Mouse (Mus musculus): ENCODE data around the gene Fam120b. TPM values are rescaled to one million over a fixed set of nuclear protein-coding genes. Genes with fewer than 3 reads are reported as not detected.

Gene Fam120b
- polyA plus RNA-seq, 1 experiment from 2014 or later = 32.7 TPM

DNA sequence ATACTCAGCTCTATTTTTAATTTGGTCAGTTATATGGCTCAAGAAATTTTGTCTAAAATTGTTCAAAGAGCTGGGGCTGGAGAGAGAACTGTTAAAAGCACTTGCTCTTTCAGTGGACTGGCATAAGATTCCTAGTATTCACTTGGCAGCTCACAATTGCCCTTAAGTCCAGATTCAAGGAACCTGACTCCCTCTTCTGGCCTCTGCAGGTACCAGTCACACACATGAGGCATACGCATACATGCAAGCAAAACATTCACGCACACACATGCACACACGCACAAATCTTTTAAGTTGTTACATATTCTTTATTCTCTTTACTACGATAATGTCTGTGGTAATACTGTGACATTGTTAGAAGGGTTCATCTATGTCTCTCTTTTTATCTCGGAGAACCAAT lies 12.6 kb upstream of the Fam120b start:
- no peaks in the 10 kb centered on the region for H3K36me3 ChIP-seq (ENCODE audit: control insufficient read depth, insufficient read depth, low read length)
- no peak overlapping the region for H3K4me2 ChIP-seq (ENCODE audit: low read depth, low read length, severe bottlenecking)
- no peak for ATAC-seq (replicated peaks; ENCODE audit: low FRiP score)
- no peaks in the 10 kb centered on the region for H3K9me3 ChIP-seq (ENCODE audit: control insufficient read depth, low read length)
- no peak overlapping the region for H3K27ac ChIP-seq (ENCODE audit: low read depth, low read length)
- H3K4me3 ChIP-seq (ENCODE audit: low read depth, low read length) = no peak overlapping the region
- DNase-seq (ENCODE audit: low spot score) = no peak
- H3K4me1 ChIP-seq (replicated peaks; ENCODE audit: control insufficient read depth, insufficient read depth, low read length) = peaks cover 31% of the 10 kb centered on the region
- 95% methylated on average over 5 of the region's 5 CpGs for WGBS
- H3K27me3 ChIP-seq (ENCODE audit: control insufficient read depth, insufficient read depth, low read length) = no peaks in the 10 kb centered on the region
- H3K9ac ChIP-seq (ENCODE audit: low read length) = no peak overlapping the region

DNA sequence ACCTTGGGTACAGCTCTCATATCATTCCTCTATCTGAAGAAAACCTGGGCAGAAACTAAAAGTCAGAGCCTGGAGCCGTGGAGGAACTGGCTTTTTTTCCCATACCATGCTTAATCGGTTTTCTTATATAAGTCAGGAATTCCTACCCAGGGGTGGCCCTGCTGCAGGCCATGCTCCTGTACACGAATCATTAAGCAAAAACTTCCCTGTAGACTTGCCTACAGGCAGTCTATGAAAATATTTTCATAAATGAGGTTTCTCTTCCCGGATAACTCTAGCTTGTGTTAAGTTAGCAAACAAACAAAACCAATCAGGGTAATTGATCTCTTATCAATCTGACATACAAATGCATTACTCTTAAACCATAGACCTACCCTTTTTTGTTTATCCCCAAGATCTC lies 7.1 kb upstream of the Fam120b start:
- Histone ChIP-seq H3K27ac (ENCODE audit: low read depth, low read length) (no peak overlapping the region), H3K9me3 (ENCODE audit: control insufficient read depth, low read length) (no peaks in the 10 kb centered on the region), H3K4me2 (ENCODE audit: low read depth, low read length, severe bottlenecking) (no peak overlapping the region), H3K4me1 (replicated peaks; ENCODE audit: control insufficient read depth, insufficient read depth, low read length) (no peaks in the 10 kb centered on the region), H3K9ac (ENCODE audit: low read length) (no peak overlapping the region), H3K4me3 (ENCODE audit: low read depth, low read length) (no peak overlapping the region), H3K27me3 (ENCODE audit: control insufficient read depth, insufficient read depth, low read length) (no peaks in the 10 kb centered on the region), H3K36me3 (ENCODE audit: control insufficient read depth, insufficient read depth, low read length) (no peaks in the 10 kb centered on the region)
- WGBS = 79% methylated on average over 4 of the region's 4 CpGs
- ATAC-seq (replicated peaks; ENCODE audit: low FRiP score) = no peak
- no peak for DNase-seq (ENCODE audit: low spot score)

- Histone ChIP-seq H3K36me3 (ENCODE audit: control insufficient read depth, insufficient read depth, low read length) (no peaks in the 10 kb centered on the region), H3K27ac (ENCODE audit: low read depth, low read length) (no peak overlapping the region), H3K4me3 (ENCODE audit: low read depth, low read length) (no peak overlapping the region), H3K9ac (ENCODE audit: low read length) (no peak overlapping the region), H3K4me2 (ENCODE audit: low read depth, low read length, severe bottlenecking) (no peak overlapping the region), H3K27me3 (ENCODE audit: control insufficient read depth, insufficient read depth, low read length) (no peaks in the 10 kb centered on the region), H3K4me1 (replicated peaks; ENCODE audit: control insufficient read depth, insufficient read depth, low read length) (no peaks in the 10 kb centered on the region), H3K9me3 (ENCODE audit: control insufficient read depth, low read length) (no peaks in the 10 kb centered on the region)
- DNase-seq (ENCODE audit: low spot score) (no peak), ATAC-seq (replicated peaks; ENCODE audit: low FRiP score) (no peak)
- 82% methylated on average over 8 of the region's 8 CpGs for WGBS
Observed at GRCm38 (mm10) chr17:15389356-15389755, 6.6 kb upstream of the Fam120b start.

DNA sequence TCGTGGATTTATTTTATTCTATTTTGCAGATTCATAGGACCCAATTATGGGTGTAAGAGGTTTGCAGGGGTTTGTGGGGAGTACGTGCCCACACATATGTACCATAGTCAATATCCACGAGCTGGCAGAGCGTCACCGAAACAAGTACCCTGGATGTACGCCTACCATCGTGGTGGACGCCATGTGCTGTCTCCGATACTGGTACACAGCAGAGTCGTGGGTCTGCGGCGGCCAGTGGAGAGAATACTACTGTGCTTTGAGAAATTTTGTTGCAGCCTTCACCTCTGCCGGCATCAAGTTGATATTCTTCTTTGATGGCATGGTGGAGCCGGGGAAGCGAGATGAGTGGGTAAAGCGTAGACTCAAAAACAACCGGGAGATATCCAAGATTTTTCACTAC lies 5.7 kb downstream of the Fam120b start:
- no peaks in the 10 kb centered on the region for H3K27me3 ChIP-seq (ENCODE audit: control insufficient read depth, insufficient read depth, low read length)
- DNase-seq (ENCODE audit: low spot score) (no peak), ATAC-seq (replicated peaks; ENCODE audit: low FRiP score) (no peak)
- H3K36me3 ChIP-seq (ENCODE audit: control insufficient read depth, insufficient read depth, low read length) = peaks cover 15% of the 10 kb centered on the region; the same call in 1 of the 2 replicates
- H3K9me3 ChIP-seq (ENCODE audit: control insufficient read depth, low read length) = no peaks in the 10 kb centered on the region
- no peaks in the 10 kb centered on the region for H3K4me1 ChIP-seq (replicated peaks; ENCODE audit: control insufficient read depth, insufficient read depth, low read length)
- no peak overlapping the region for H3K27ac ChIP-seq (ENCODE audit: low read depth, low read length)
- H3K4me3 ChIP-seq (ENCODE audit: low read depth, low read length) = no peak overlapping the region
- H3K4me2 ChIP-seq (ENCODE audit: low read depth, low read length, severe bottlenecking) = no peak overlapping the region
- H3K9ac ChIP-seq (ENCODE audit: low read length) = no peak overlapping the region
- WGBS = 96% methylated on average over 17 of the region's 17 CpGs

GRCm38 (mm10) chr17:15406576-15406975 lies 10.6 kb downstream of the Fam120b start:
- ATAC-seq (replicated peaks; ENCODE audit: low FRiP score) = no peak
- Histone ChIP-seq H3K36me3 (ENCODE audit: control insufficient read depth, insufficient read depth, low read length) (peaks cover 21% of the 10 kb centered on the region; the same call in 1 of the 2 replicates), H3K27ac (ENCODE audit: low read depth, low read length) (no peak overlapping the region), H3K4me2 (ENCODE audit: low read depth, low read length, severe bottlenecking) (no peak overlapping the region), H3K4me3 (ENCODE audit: low read depth, low read length) (no peak overlapping the region), H3K27me3 (ENCODE audit: control insufficient read depth, insufficient read depth, low read length) (no peaks in the 10 kb centered on the region), H3K9ac (ENCODE audit: low read length) (no peak overlapping the region), H3K4me1 (replicated peaks; ENCODE audit: control insufficient read depth, insufficient read depth, low read length) (no peaks in the 10 kb centered on the region), H3K9me3 (ENCODE audit: control insufficient read depth, low read length) (no peaks in the 10 kb centered on the region)
- DNase-seq (ENCODE audit: low spot score) = no peak
- 88% methylated on average over 2 of the region's 2 CpGs for WGBS

DNA sequence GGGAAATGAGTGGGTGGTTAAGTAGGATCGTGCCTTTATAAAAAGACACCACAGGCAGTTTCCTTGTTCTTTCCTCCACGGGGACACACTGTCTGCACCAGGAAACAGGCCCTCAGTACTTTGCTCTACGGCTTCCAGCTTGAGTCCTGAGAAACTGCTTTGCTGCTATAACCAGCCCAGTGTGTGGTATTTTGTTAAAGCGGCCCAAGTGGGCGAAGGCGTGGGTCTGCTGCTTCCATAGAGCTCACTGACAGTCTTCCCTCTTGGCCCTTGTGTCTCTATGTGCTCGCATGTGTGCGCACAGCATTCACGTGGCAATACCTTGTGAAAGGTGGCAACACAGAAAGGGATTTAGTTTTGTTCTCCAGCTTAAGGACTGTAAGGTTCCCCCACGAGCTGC lies 13.3 kb downstream of the Fam120b start:
- H3K36me3 ChIP-seq (ENCODE audit: control insufficient read depth, insufficient read depth, low read length) = peaks cover 6% of the 10 kb centered on the region; the same call in 1 of the 2 replicates
- no peak for ATAC-seq (replicated peaks; ENCODE audit: low FRiP score)
- H3K4me2 ChIP-seq (ENCODE audit: low read depth, low read length, severe bottlenecking) = no peak overlapping the region
- H3K27me3 ChIP-seq (ENCODE audit: control insufficient read depth, insufficient read depth, low read length) = no peaks in the 10 kb centered on the region
- WGBS = 87% methylated on average over 10 of the region's 10 CpGs
- no peak overlapping the region for H3K9ac ChIP-seq (ENCODE audit: low read length)
- H3K4me1 ChIP-seq (replicated peaks; ENCODE audit: control insufficient read depth, insufficient read depth, low read length) = no peaks in the 10 kb centered on the region
- no peak overlapping the region for H3K27ac ChIP-seq (ENCODE audit: low read depth, low read length)
- H3K9me3 ChIP-seq (ENCODE audit: control insufficient read depth, low read length) = no peaks in the 10 kb centered on the region
- DNase-seq (ENCODE audit: low spot score) = no peak
- no peak overlapping the region for H3K4me3 ChIP-seq (ENCODE audit: low read depth, low read length)

GRCm38 (mm10) chr17:15410861-15411260 lies 14.9 kb downstream of the Fam120b start:
- ATAC-seq (replicated peaks; ENCODE audit: low FRiP score) (no peak), DNase-seq (ENCODE audit: low spot score) (no peak)
- H3K9me3 ChIP-seq (ENCODE audit: control insufficient read depth, low read length) = no peaks in the 10 kb centered on the region
- no peak overlapping the region for H3K9ac ChIP-seq (ENCODE audit: low read length)
- 100% methylated on average over 1 of the region's 1 CpGs for WGBS
- no peak overlapping the region for H3K4me2 ChIP-seq (ENCODE audit: low read depth, low read length, severe bottlenecking)
- H3K4me3 ChIP-seq (ENCODE audit: low read depth, low read length) = no peak overlapping the region
- no peak overlapping the region for H3K27ac ChIP-seq (ENCODE audit: low read depth, low read length)
- no peaks in the 10 kb centered on the region for H3K4me1 ChIP-seq (replicated peaks; ENCODE audit: control insufficient read depth, insufficient read depth, low read length)
- peaks cover 6% of the 10 kb centered on the region; the same call in 1 of the 2 replicates for H3K36me3 ChIP-seq (ENCODE audit: control insufficient read depth, insufficient read depth, low read length)
- no peaks in the 10 kb centered on the region for H3K27me3 ChIP-seq (ENCODE audit: control insufficient read depth, insufficient read depth, low read length)

DNA sequence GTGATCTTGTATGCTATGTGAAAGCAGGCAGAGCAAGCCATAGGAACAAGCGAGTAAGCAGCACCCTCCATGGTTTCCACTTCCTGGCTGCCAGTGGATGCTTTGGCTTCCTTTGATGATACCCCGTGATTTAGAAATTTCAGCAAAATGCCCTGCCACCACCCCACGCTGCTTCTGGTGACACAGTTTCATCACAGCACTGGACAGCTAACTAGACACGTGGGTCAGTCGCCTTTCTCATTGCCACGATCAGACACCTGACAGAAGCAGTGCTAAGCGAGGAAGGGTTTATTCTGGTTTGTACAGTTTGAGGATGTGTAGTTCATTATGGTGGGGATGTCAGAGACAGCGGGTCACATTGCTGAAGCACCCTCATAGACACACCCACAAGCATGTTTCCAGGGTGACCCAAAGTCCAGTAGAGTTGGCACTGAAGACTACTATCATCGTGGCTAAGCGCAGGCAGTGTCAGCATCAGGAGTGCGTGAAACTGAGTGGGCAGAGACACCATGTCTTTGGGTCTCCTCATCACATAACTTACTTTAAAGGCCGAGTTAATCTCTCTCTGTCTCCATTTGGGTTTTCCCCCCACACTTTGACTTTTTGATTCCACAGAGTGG lies 20.7 kb downstream of the Fam120b start:
- ATAC-seq (replicated peaks; ENCODE audit: low FRiP score) = no peak
- H3K4me3 ChIP-seq (ENCODE audit: low read depth, low read length) = no peak overlapping the region
- DNase-seq (ENCODE audit: low spot score) = no peak
- no peaks in the 10 kb centered on the region for H3K9me3 ChIP-seq (ENCODE audit: control insufficient read depth, low read length)
- WGBS = 95% methylated on average over 12 of the region's 12 CpGs
- no peaks in the 10 kb centered on the region for H3K4me1 ChIP-seq (replicated peaks; ENCODE audit: control insufficient read depth, insufficient read depth, low read length)
- H3K27ac ChIP-seq (ENCODE audit: low read depth, low read length) = no peak overlapping the region
- peaks cover 13% of the 10 kb centered on the region for H3K36me3 ChIP-seq (ENCODE audit: control insufficient read depth, insufficient read depth, low read length)
- H3K4me2 ChIP-seq (ENCODE audit: low read depth, low read length, severe bottlenecking) = no peak overlapping the region
- H3K27me3 ChIP-seq (ENCODE audit: control insufficient read depth, insufficient read depth, low read length) = no peaks in the 10 kb centered on the region
- H3K9ac ChIP-seq (ENCODE audit: low read length) = no peak overlapping the region

GRCm38 (mm10) chr17:15419534-15419933 lies 23.5 kb downstream of the Fam120b start:
- no peak for DNase-seq (ENCODE audit: low spot score)
- Histone ChIP-seq H3K36me3 (ENCODE audit: control insufficient read depth, insufficient read depth, low read length) (peaks cover 25% of the 10 kb centered on the region), H3K27me3 (ENCODE audit: control insufficient read depth, insufficient read depth, low read length) (no peaks in the 10 kb centered on the region), H3K4me2 (ENCODE audit: low read depth, low read length, severe bottlenecking) (no peak overlapping the region), H3K4me1 (replicated peaks; ENCODE audit: control insufficient read depth, insufficient read depth, low read length) (no peaks in the 10 kb centered on the region), H3K9ac (ENCODE audit: low read length) (no peak overlapping the region), H3K27ac (ENCODE audit: low read depth, low read length) (no peak overlapping the region), H3K9me3 (ENCODE audit: control insufficient read depth, low read length) (no peaks in the 10 kb centered on the region), H3K4me3 (ENCODE audit: low read depth, low read length) (no peak overlapping the region)
- ATAC-seq (replicated peaks; ENCODE audit: low FRiP score) = no peak
- WGBS = 87% methylated on average over 8 of the region's 8 CpGs

All from forebrain, embryonic 11.5 days (tissue).